Mouse (Mus musculus) thymus, postnatal 36 days (tissue): ENCODE measurements around the gene Nxnl1.
A peak's percentile ranks its signal among the peaks of the same experiment; 100 is the strongest.
"Not testable (repeated sequence)": the region's sequence is repeated elsewhere in the genome, so short reads cannot be mapped to it uniquely, and the experiment has no call there.

Experiments used
- DNase-seq, 2 experiments: peaks; one replicate each; pipeline ENCODE4 v3.0.0; 2022; ENCODE audit warnings: mixed read lengths in 2 of 2

The Nxnl1 gene

DNA sequence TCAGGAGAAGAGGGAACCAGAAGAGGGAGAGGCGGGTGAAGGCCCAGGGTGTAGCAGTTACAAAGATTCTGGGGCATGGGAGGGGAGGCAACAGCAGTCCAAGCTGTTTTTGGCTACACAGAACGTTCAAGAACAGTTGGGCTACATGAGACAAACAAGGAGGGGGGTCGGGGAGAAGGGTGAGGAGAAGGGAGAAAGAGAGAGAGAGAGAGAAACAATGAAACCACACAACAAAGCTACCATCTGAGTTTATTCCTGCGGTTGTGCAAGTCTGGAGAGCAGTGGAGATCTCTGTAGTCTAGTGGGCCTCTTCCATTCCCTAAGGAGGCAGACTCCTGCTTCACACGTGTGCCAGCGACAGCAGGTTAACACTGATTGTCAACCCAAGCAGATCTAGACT lies 12.4 kb downstream of the Nxnl1 start:
- DNase-seq, result no peak

DNA sequence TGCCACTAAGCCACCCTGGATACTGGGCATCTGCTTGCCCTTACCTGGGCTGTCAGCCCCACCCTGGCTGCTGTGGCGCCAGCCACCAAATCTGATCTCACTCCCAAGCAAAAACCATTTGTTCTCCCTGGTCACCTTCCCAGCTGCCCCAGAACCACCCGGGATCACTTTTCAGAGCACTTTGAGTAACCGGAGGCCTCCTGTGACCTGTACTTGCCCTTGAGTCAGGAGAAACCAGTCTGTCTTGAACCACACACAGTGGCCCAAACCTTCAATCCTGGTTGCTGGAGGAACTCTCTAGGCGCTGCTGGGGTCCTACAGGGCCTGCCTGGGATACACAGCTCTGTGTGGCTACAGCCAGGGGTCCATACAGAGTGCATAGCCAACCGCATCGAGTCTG lies 13.6 kb downstream of the Nxnl1 start:
- DNase-seq, result no peak

DNA sequence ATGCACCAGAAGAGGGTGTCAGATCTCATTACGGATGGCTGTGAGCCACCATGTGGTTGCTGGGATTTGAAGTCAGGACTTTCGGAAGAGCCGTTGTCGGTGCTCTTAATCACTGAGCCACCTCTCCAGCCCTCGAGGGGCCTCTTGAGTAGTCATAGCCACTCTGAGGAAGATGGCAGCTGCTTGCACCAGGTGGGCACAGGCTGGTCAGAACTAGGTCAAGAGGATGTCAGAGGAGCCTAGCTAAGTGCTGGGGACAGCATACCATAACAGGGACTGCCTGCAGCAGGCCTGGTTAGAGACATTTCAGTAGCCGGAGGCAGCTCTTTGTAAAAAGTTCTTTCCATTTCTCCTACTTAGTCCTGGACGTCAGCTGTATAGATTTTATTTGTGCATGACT lies 15.6 kb downstream of the Nxnl1 start:
- peak; percentile 25 to 66 for DNase-seq

DNA sequence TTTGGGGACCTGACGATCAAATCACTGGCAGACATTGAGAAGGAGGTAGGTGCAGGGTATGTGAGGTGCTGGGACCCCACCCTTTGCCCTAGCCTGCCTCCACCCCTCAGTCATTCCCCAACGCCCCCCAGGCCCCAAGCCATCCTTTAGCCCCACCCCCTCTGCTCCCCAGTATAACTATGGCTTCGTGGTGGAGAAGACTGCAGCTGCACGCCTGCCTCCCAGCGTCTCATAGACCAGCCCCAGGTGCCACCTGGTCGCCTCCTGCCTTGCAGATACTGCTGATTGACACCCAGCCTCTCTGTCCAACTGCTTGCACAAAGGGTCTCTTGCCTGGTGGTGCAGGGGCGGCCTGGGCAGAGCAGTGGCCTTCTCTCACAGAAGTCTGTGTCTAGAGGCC lies 18.8 kb downstream of the Nxnl1 start:
- peak; percentile 65 to 82 for DNase-seq

DNA sequence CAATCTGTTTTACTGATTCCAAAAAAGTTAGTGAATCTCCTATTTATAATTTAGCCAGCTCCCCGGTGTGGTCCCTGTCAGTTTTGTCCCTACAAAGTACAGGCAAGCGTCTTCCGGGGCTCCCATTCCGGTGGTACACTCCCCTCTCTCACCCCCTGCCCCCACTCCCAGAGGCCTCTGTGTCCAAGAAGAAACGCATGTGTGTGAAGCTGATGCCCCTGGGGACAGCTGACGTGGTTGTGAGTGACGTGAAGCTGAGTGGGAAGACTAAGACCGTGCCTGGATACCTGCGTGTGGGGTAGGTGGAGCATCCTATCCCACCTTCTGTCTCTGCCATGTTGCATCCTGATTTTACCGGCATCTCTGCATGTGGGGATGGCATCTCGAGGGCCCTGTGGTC lies 21.3 kb downstream of the Nxnl1 start:
- no peak for DNase-seq

DNA sequence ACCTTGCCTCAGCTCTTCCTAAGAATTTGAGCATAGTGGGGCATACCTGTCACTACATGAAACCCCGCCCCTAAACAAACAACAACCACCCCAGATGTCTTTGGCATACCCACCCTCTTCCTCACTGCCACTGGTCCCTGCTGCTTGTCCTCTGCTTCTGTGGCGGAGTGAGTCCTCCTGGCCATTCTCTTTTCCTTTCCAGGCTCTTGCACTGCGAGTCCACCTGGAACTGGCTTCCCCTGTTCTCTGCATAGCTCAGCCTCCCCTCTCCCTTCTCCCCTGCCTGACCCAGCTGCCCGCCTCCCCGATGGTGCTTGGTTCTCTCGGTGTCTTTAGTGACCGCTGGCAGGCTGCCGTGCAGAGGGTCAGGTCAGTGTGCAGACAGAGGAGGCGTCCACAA lies 22.6 kb downstream of the Nxnl1 start:
- DNase-seq, result no peak

DNA sequence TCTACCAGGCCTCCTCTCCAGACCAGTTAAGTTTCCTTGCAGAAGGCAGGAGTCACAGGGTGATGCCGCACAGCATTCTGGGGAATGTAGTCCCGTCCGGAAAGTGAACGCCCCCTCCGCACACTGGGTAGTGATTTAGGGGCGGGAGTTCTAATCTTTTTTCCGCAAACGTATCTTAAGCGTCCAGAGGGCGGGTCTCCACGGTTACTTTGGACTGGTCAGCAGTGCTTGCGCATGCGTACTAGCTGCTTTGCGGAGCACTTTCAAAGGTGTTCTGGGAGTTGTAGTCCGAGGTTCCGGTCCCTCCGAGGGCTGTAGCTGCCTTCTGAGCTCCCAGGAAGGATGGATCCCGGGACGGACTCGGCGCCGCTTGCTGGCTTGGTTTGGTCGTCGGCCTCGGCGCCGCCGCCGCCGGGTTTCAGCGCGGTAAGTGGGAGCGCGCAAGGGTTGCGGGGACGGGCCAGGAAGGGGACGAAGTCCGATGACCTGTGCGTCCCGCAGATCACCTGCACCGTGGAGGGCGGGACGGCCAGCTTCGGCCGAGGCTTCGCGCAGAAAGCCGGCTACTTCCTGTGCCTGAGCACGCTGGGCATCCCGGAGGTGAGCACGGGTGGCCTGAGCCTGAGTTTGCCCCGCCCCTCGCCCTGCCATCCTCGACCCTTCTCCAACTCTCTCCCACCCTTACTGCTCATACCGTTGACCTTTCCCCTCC lies 23.6 kb downstream of the Nxnl1 start, which contains the start of gene Mvb12a:
Mvb12a (plus strand) TSS at position 291 of the 712 bp plus-strand sequence.
- DNase-seq, result peak; percentile 90 to 93

DNA sequence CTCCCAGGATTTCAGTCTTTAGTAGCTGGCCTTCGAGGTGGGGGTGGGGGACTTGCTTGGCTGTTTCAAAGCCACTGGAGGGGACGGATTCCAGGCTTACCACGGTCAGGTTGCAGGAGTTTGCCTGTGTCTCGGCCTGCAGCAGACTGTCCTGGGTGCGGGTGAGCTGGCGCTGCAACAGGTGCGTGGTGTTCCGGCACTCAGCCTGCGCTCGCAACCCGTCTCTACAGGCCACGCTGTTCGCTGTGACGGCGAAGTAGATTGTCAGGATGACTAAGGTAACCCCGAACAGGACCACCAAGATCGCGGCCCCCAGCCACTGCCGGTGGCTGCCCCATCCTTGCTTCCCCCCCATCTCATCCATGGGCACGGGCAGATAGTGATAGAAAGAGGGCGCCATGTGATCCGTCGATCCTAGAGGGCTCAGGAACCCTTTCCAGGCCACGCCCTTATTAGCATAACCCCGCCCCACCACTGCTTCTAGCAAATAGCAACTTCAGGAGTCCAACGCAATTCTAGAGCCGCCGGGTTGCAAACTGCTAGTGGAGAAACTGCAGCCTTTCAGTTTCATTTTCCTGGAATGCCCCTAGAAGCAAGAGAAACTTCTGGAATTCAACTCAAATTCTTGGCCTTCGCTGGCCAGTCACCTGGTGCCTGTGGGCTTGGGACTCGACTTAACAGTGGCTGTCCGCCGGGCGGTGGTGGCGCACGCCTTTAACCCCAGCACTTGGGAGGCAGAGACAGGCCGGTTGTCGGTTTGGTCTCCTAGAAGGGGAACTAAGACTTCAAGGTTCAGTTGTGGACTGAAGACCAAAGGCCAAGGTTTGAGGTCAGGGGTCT lies 29.2 kb downstream of the Nxnl1 start, which contains the start of gene Bst2:
Bst2 (minus strand) TSS at position 429 of the 840 bp plus-strand sequence.
- peak; percentile 89 to 90 for DNase-seq

DNA sequence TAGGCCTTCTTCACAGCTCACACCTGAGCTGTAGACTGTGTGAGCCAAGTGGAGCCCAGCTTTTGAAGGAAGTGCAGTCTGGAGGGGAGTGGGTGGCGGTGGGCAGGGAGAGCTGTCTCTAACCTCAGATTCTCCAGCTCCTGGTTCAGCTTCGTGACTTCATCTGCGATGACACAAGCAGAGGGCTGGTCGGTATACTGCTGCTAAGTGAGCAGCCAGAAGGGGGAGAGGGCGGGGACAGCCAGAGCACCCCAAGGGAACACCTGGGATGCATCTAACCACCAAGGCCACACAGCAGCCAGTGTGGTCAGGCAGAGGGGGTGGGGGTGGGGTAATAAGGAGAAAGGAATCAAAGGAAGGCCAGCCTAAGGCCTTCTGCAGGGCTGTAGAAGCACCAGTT lies 30.7 kb downstream of the Nxnl1 start:
- peak; percentile 60 to 75 for DNase-seq

DNA sequence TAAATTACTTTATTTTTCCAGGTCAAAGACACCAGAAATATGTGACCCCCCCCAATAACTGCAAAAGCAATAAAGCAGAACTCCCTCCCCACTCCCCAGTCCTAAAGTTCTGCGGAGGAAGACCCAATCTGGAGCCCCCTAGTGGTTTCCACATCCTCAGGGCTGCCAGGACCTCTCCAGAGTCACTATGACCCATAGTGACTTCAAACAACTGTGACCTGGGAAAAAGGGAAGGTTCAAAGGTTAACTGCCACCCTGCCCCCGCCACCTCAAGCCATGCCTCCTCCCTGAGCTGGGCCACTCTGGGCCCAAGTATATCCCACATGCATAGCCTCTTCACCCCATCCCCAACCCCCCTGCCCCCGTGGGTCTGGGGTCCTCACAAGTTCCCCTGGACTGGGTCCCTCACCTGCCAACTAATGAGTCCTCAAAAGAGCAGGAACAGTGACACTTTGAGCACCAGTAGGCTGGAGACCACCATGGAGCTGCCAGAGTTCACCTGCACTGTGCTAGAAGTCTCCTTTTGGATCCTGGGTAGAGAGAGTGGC lies 32.1 kb downstream of the Nxnl1 start:
- DNase-seq, result no peak

DNA sequence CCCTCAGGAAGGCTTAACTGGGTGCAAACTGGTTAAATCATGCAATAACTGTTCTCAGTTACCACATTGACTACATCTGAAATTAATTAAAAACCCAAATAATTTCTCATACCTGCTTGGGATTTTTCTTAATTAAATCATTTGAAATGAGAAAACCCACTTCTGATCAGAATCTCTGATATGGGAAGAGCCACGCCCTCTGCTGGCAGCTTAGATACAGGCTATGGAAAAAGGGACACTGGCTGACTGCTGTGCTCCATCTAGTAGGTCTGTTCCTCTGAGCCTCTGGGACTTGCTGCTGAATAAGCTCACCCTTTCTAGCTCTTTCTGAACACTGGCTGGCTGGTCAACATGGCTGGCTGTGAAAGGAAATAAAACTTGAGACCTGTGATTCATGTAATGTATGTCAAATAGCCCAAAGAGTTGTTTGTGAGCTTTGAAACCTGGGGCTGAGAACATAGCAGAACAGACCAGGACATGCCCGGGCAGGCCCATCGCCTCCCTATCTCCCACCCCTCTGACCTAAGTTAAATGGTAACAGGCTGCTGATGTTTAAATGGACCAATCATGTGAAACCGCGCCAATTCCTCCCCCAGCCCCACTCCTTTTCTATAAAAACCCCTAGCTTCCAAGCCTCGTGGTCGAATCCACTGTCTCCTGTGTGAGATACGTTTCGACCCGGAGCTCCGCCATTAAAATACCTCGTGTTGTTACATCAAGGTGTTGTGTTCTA lies 35.5 kb downstream of the Nxnl1 start:
- not testable (repeated sequence) for DNase-seq

DNA sequence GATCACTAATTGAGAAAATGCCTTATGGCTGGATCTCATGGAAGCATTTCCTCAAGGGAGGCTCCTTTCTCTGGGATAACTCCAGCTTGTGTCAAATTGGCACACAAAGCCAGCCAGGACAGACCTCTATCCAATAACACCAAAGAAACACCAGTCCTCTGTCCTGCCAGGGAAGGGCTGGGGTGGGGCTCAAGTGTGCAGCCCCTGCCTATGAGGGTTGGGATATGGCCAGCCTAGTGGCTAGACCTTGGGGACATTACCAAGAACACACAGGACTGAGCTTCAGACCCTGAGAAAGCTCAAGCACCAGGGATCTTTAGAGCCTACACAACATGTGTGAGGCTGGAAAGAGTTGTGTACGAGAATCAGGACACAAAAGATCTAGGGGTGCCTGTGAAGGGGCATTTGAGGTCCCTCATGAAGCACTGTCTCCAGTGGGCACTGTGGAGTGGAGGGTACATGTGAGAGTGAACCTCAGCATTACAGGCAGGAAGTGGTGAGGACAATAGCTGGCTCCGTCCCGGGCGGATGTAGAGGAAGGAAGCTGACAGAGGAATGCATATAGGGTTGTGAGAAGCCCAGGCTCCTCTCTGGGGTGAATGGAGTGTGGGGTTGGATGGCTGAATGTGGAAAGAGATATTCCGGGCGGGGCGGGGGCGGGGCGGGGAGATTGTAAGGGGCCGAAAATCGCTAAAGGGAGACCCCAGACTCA lies 37.9 kb downstream of the Nxnl1 start:
- DNase-seq, result peak; percentile 49 to 66

DNA sequence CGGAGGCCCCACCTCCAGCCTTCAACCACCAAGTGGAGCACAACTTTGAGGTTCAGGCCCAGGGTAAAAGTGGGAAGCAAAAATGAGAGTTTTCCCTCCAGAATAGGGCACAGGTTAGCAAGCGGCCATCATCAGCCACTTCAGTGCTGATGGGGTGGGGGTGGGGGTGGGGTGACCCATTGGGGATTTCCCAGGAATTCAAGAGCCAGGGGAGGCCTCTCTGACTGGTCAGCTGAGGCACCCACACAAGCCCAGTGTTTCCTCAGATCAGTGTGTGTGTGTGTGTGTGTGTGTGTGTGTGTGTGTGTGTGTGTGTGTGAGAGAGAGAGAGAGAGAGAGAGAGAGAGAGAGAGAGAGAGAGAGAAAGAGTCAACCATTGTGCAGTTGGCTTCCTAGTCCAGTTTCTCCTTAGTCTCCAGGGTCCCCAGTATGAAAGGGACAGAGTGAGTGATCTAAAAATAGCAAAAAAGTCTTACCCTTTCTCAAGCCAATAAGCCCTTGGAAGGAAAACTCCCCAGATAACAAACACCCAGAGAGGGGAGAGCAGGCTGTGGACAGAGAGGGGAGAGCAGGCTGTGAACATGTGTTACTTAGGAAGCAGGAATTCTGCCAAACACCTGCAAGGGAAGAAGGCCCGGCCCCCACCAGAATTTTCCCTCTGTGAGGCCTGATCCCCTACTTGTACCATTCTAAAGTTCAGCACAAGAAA lies 39.1 kb downstream of the Nxnl1 start:
- no peak for DNase-seq

DNA sequence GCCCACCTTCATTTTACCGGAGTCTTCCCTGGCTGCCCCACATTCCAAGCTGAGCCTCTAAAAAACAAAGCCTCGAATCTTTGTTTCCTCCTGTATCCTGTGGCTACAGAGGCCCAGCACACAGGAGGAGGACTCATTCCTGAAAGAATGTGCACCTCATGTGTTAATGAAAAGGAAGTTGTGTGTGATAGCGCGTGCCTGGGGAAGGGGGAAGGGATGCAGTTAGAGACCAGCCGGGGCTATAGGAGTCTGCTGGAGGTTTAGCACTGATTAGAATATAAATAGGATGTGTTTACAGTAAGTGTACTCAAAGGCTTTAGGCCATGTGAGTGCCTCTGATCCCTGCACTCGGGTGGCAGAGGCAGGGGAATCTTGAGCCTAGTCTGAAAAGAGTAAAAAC lies 40.1 kb downstream of the Nxnl1 start:
- DNase-seq, result no peak

DNA sequence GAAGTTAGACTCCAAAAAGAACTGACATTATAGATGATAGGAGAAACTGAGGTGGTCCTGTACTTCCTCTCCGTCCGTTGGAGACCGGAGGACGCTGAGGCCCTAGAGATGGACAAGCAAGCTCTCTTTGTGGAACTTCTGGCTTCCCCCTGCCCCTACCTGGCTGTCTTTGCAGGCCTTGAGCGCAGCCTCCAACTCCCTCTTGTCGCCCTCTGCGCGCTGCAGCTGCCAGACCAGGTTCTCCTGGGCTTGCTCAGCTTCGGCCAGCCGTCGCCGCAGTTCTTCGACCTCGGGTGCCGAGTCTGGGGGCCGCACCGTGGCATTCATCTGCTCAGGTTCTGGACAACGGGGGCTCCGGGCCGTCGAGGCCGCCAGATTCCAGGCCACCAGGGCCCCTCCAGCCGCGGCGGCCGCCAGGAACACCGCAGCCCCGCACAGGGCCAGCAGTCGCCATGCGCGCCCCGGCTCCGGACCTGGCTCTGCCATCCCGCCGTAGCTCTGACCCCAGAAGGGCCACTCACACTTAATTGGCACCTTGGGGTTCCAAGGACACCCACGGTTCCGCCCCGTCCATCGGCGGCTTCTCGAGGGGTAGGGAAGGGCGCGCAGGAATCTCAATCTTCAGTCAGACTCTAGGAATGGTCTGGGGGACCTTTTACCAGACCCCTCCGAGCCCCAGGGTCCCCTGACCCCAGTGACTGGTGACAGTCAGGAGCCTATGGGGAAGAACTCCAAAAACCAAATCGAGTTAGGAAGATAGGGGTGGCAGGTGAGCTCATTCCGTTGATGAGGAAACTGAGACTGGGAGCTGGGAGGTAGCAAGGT lies 41.0 kb downstream of the Nxnl1 start, which contains the start of gene Ccdc194:
Ccdc194 (minus strand) TSS at position 486 of the 825 bp plus-strand sequence.
- no peak for DNase-seq

DNA sequence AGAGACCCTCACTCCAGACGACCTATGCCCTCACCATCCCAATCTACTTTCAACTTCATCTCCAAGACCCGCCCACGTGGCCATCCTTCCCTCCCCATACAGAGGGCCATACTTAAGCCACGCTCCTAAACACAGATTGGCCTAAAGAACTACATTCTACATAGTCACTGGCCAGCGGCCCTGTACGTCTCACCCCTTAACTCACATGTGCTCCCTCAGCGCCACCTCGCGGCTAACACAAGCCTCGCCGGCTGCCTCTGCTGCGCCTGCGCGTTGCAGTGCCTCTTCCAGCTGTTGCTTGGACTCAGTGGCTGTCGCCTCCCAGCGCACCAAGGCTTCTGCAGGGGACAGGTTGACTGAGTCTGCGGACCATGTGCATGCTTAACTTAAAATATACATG lies 44.8 kb downstream of the Nxnl1 start:
- peak; percentile 93 to 96 for DNase-seq

DNA sequence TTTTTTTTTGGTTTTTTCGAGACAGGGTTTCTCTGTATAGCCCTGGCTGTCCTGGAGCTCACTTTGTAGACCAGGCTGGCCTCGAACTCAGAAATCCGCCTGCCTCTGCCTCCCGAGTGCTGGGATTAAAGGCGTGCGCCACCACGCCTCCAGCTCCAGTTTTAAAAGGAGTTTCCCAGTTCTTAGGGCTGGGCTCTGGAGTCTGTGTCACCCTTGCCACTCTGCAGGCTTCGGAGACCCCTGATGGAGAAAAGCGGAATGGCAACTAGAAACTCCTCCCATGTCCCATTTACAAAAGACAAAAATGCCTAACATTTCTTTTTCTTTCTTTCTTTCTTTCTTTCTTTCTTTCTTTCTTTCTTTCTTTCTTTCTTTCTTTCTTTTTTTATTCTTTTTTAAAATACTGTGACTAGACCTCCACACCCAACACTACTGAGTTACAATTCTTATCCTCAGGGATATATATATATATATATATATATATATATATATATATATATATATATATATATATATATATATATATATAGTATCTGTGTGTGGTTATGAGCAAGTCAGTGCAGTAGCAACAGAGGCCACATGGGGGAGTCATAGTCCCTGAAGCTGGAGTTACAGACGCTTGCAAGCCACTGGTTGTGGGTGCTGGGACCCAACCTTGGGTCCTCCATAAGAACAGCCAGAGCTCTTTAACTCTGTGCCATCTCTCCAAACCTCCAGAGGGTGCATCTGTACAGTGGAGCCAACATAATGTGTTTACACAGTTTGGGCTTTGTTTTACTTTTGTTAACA lies 47.2 kb downstream of the Nxnl1 start:
- peak; percentile 33 to 43 for DNase-seq

DNA sequence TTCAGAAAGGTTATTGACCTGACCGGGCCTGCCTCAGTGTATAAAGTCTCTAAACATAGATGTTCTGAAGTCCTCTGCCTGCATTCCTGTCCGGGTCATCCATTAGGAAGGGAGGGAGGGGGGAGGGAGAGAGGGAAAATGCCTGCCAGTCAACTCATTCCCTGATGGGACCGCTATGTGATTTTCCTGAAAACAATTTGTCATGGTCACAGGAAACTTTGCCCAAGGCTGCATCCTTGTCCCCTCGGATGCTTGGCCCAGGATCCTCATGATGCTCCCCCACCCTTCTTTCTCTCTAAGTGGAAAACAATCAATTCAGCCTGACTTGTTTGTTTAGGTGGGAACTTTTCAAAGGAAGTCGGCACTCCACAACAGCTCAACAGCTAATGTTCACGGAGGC lies 49.6 kb downstream of the Nxnl1 start:
- no peak for DNase-seq

DNA sequence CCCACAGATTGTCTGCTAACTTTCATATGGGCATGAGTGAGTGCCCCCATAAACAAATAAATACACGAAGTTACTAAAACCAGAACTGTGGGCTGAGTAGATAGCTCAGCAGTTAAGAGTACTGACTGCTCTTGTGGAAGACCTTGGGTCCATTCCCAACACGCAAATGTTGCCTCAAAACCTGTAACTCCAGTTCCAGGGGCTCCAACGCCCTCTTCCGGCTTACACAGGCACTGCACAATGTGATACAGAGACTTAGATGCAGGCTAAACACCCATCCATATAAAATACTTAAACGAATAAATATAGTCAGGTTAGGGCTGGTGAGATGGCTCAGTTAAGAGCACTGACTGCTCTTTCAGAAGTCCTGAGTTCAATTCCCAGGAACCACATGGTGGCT lies 51.4 kb downstream of the Nxnl1 start:
- DNase-seq, result no peak
